Mouse (Mus musculus) neural tube, embryonic 13.5 days (tissue): ENCODE measurements around the gene Cish. TPM values are rescaled to one million over a fixed set of nuclear protein-coding genes. Genes with fewer than 3 reads are reported as not detected.

Experiments
- ATAC-seq: fragments of 200-750 bp; cut with Nextera tagmentation; 2 replicates; pipeline ENCODE4 v1.8.0; 2017; ENCODE audit warnings: low read depth, mild to moderate bottlenecking, moderate TSS enrichment, moderate library complexity
- H3K27ac ChIP-seq: fragments of 300-500 bp; sonication (generic); replicated peaks from 2 replicates; pipeline ENCODE4 v1.5.1; 2015; ENCODE audit warnings: moderate library complexity, mild to moderate bottlenecking, inconsistent platforms
- H3K27me3 ChIP-seq: fragments of 300-500 bp; sonication (generic); 2 replicates; pipeline ENCODE4 v1.6.1; 2015; ENCODE audit warnings: mild to moderate bottlenecking, inconsistent platforms
- H3K36me3 ChIP-seq: fragments of 300-500 bp; sonication (generic); 2 replicates; pipeline ENCODE4 v1.6.1; 2015; ENCODE audit warnings: mild to moderate bottlenecking, inconsistent platforms
- H3K4me1 ChIP-seq: fragments of 300-500 bp; sonication (generic); replicated peaks from 2 replicates; pipeline ENCODE4 v1.6.1; 2015; ENCODE audit warnings: inconsistent platforms
- H3K4me2 ChIP-seq: fragments of 300-500 bp; sonication (generic); 2 replicates; pipeline ENCODE4 v1.6.1; 2015; ENCODE audit warnings: inconsistent platforms, mild to moderate bottlenecking, moderate library complexity
- H3K4me3 ChIP-seq: fragments of 300-500 bp; sonication (generic); 2 replicates; pipeline ENCODE4 v1.5.1; 2015; ENCODE audit warnings: mild to moderate bottlenecking, inconsistent platforms
- H3K9ac ChIP-seq: fragments of 300-500 bp; sonication (generic); 2 replicates; pipeline ENCODE4 v1.6.1; 2015; ENCODE audit warnings: moderate library complexity, mild to moderate bottlenecking, inconsistent platforms
- H3K9me3 ChIP-seq: fragments of 300-500 bp; sonication (generic); 2 replicates; pipeline ENCODE4 v1.6.1; 2016; ENCODE audit warnings: inconsistent platforms
- WGBS: fragments of 180-500 bp; shearing (Covaris S2); methylation state at CpG from one replicate; pipeline ENCODE4 v1.1.7; 2015; 5-methylcytosine and 5-hydroxymethylcytosine counted together
- polyA plus RNA-seq: library from polyadenylated mRNA; unstranded; fragments of >200 nt; fragmentation: Nextera tagmentation; extraction: Ambion mirVana; gene quantifications from 2 replicates; pipeline ENCODE4 v1.2.1, GENCODE M21; 2015

Cish gene
- polyA plus RNA-seq, 1 experiment from 2014 or later = 8.7 TPM

- Histone ChIP-seq H3K27me3 (no peaks in the 10 kb centered on the region), H3K4me1 (peaks cover 34% of the 10 kb centered on the region), H3K27ac (no peak overlapping the region), H3K9ac (no peak overlapping the region), H3K4me3 (no peak overlapping the region), H3K36me3 (peaks cover 16% of the 10 kb centered on the region), H3K4me2 (no peak overlapping the region), H3K9me3 (no peaks in the 10 kb centered on the region)
- ATAC-seq = no peak
- 90% methylated on average over 5 of the region's 5 CpGs for WGBS
Measured at GRCm38 (mm10) chr9:107335046-107335445, 39.2 kb downstream of the Cish start.

GRCm38 (mm10) chr9:107335909-107336308 is 40.1 kb downstream of the Cish start:
- H3K36me3 ChIP-seq = peaks cover 16% of the 10 kb centered on the region
- H3K4me3 ChIP-seq = no peak overlapping the region
- no peak overlapping the region for H3K27ac ChIP-seq
- H3K4me2 ChIP-seq = no peak overlapping the region
- ATAC-seq = no peak
- H3K27me3 ChIP-seq = no peaks in the 10 kb centered on the region
- 16% methylated on average over 5 of the region's 5 CpGs for WGBS
- no peak overlapping the region for H3K9ac ChIP-seq
- H3K9me3 ChIP-seq = no peaks in the 10 kb centered on the region
- H3K4me1 ChIP-seq = peaks cover 38% of the 10 kb centered on the region

GRCm38 (mm10) chr9:107336386-107336785 is 40.6 kb downstream of the Cish start:
- Histone ChIP-seq H3K9ac (no peak overlapping the region), H3K27ac (no peak overlapping the region), H3K27me3 (no peaks in the 10 kb centered on the region), H3K4me3 (no peak overlapping the region), H3K4me1 (peaks cover 43% of the 10 kb centered on the region), H3K36me3 (peaks cover 16% of the 10 kb centered on the region), H3K4me2 (no peak overlapping the region), H3K9me3 (no peaks in the 10 kb centered on the region)
- 86% methylated on average over 6 of the region's 6 CpGs for WGBS
- ATAC-seq = no peak

GRCm38 (mm10) chr9:107338172-107338883 is 42.5 kb downstream of the Cish start, which contains the start of gene Hemk1:
TSS of gene Hemk1 (minus strand) at chr9:107338350.
- Histone ChIP-seq H3K27me3 (no peaks in the 10 kb centered on the region), H3K27ac (peak within 1 kb of the TSS; percentile 70), H3K4me1 (peaks cover 53% of the 10 kb centered on the region), H3K36me3 (0 out of 2 replicates have a peak, but pooled peaks cover 3% of the 10 kb centered on the region), H3K4me2 (peak within 1 kb of the TSS; percentile 69), H3K9ac (peak within 1 kb of the TSS; percentile 75), H3K9me3 (no peaks in the 10 kb centered on the region), H3K4me3 (peak within 1 kb of the TSS; percentile 52)
- 5% methylated on average over 30 of the region's 30 CpGs for WGBS
- peak; percentile 58 for ATAC-seq

- Histone ChIP-seq H3K4me2 (peak within 1 kb of the TSS; percentile 69), H3K4me1 (peaks cover 53% of the 10 kb centered on the region), H3K36me3 (no peaks in the 10 kb centered on the region), H3K9me3 (no peaks in the 10 kb centered on the region), H3K4me3 (peak within 1 kb of the TSS; percentile 67), H3K27ac (peak within 1 kb of the TSS; percentile 61), H3K9ac (peak within 1 kb of the TSS; percentile 81), H3K27me3 (no peaks in the 10 kb centered on the region)
- peak; percentile 92 for ATAC-seq
- 2% methylated on average over 34 of the region's 34 CpGs for WGBS
Measured at GRCm38 (mm10) chr9:107340267-107340859, 44.5 kb downstream of the Cish start, which contains the start of gene 6430571L13Rik. TSS of gene 6430571L13Rik (plus strand) at chr9:107340602.

- H3K36me3 ChIP-seq = no peaks in the 10 kb centered on the region
- WGBS = 50% methylated on average over 12 of the region's 12 CpGs
- peak overlapping the region; percentile 69 for H3K4me2 ChIP-seq
- peaks cover 50% of the 10 kb centered on the region for H3K4me1 ChIP-seq
- peak overlapping the region; percentile 67 for H3K4me3 ChIP-seq
- no peaks in the 10 kb centered on the region for H3K9me3 ChIP-seq
- ATAC-seq = no peak
- peak overlapping the region; percentile 81 for H3K9ac ChIP-seq
- H3K27ac ChIP-seq = peak overlapping the region; percentile 61; the same call in 1 of the 2 replicates
- H3K27me3 ChIP-seq = no peaks in the 10 kb centered on the region
Measured at GRCm38 (mm10) chr9:107340911-107341645, 45.3 kb downstream of the Cish start.

GRCm38 (mm10) chr9:107342201-107342709 is 46.4 kb downstream of the Cish start:
- Histone ChIP-seq H3K36me3 (no peaks in the 10 kb centered on the region), H3K4me1 (peaks cover 42% of the 10 kb centered on the region), H3K9ac (0 out of 2 replicates have a peak overlapping the region, but pooled peaks have one; percentile 3), H3K27me3 (no peaks in the 10 kb centered on the region), H3K4me3 (no peak overlapping the region), H3K9me3 (no peaks in the 10 kb centered on the region), H3K4me2 (no peak overlapping the region), H3K27ac (no peak overlapping the region)
- WGBS = 89% methylated on average over 11 of the region's 11 CpGs
- ATAC-seq = no peak

GRCm38 (mm10) chr9:107343146-107343943 is 47.5 kb downstream of the Cish start:
- Histone ChIP-seq H3K4me3 (no peak overlapping the region), H3K4me2 (no peak overlapping the region), H3K4me1 (peaks cover 35% of the 10 kb centered on the region), H3K27ac (no peak overlapping the region), H3K27me3 (no peaks in the 10 kb centered on the region), H3K9ac (peak overlapping the region; percentile 18; the same call in 1 of the 2 replicates), H3K36me3 (peaks cover 5% of the 10 kb centered on the region; the same call in 1 of the 2 replicates), H3K9me3 (no peaks in the 10 kb centered on the region)
- WGBS = 69% methylated on average over 8 of the region's 8 CpGs
- no peak for ATAC-seq

GRCm38 (mm10) chr9:107344027-107344426 is 48.2 kb downstream of the Cish start:
- peaks cover 30% of the 10 kb centered on the region for H3K4me1 ChIP-seq
- H3K27ac ChIP-seq = no peak overlapping the region
- no peak overlapping the region for H3K4me3 ChIP-seq
- ATAC-seq = no peak
- no peak overlapping the region for H3K9ac ChIP-seq
- peaks cover 5% of the 10 kb centered on the region; the same call in 1 of the 2 replicates for H3K36me3 ChIP-seq
- no peak overlapping the region for H3K4me2 ChIP-seq
- WGBS = 74% methylated on average over 6 of the region's 6 CpGs
- no peaks in the 10 kb centered on the region for H3K9me3 ChIP-seq
- no peaks in the 10 kb centered on the region for H3K27me3 ChIP-seq

- H3K4me3 ChIP-seq = no peak overlapping the region
- peaks cover 20% of the 10 kb centered on the region for H3K4me1 ChIP-seq
- H3K4me2 ChIP-seq = no peak overlapping the region
- ATAC-seq = no peak
- no peak overlapping the region for H3K27ac ChIP-seq
- H3K9ac ChIP-seq = no peak overlapping the region
- peaks cover 5% of the 10 kb centered on the region; the same call in 1 of the 2 replicates for H3K36me3 ChIP-seq
- 86% methylated on average over 8 of the region's 8 CpGs for WGBS
- no peaks in the 10 kb centered on the region for H3K27me3 ChIP-seq
- no peaks in the 10 kb centered on the region for H3K9me3 ChIP-seq
Measured at GRCm38 (mm10) chr9:107346081-107346480, 50.3 kb downstream of the Cish start.

- Histone ChIP-seq H3K9me3 (no peaks in the 10 kb centered on the region), H3K4me3 (no peak overlapping the region), H3K27me3 (peaks cover 2% of the 10 kb centered on the region; the same call in 1 of the 2 replicates), H3K36me3 (peaks cover 5% of the 10 kb centered on the region; the same call in 1 of the 2 replicates), H3K9ac (no peak overlapping the region), H3K27ac (no peak overlapping the region), H3K4me1 (peaks cover 12% of the 10 kb centered on the region; the same call in 1 of the 2 replicates), H3K4me2 (no peak overlapping the region)
- WGBS = 80% methylated on average over 9 of the region's 9 CpGs
- no peak for ATAC-seq
Measured at GRCm38 (mm10) chr9:107347586-107348183, 51.9 kb downstream of the Cish start.
